Mouse (Mus musculus): ENCODE data around the gene Cdiptos. TPM values are rescaled to one million over a fixed set of nuclear protein-coding genes. Genes with fewer than 3 reads are reported as not detected.

Cdiptos gene
- total RNA-seq, 2 experiments from 2014 or later: 0.45 to 0.59 TPM

DNA sequence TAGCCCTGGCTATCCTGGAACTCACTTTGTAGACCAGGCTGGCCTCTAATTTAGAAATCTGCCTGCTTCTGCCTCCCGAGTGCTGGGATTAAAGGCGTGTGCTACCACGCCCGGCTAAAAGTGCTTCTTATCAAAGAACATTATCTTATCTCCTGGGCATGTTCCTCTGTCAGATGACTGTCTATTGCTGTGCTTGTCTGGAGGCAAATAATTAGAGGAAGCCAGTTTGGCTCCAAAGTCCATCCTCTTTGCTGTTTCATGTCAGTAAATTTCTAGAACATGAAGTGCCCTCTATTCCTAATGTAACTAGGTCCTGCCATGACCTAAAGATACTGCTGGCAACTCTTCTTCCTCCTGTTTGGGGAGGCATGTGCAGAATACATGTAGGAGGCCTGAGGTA lies 6.2 kb upstream of the Cdiptos start:
- intact Hi-C loops (cut with DNase I): no loop called here
- DNase-seq: no peak

DNA sequence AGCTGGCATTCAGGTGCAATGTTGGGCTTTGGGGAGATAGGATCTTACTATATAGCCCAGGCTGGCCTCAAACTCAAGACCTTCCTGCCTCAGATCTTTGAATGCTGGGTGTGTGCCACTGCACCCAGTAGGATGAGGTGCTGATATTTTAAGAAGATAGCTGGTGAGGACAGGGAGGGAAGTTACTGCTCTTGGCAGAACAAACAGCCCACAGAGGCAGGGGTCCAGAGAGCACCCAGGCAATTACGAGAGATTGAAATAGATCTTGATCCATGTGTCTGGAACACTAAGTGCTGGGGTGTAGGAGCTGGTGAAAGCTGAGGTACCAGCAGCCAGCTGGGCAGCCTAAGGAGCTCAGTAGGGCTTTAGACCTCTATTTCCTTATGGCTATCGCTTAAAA lies 5.7 kb upstream of the Cdiptos start:
- intact Hi-C loops (cut with DNase I): no loop called here
- no peak for DNase-seq

- DNase-seq: no peak
- intact Hi-C loops (cut with DNase I): no loop called here
Observed at GRCm38 (mm10) chr7:126978841-126979240, 2.9 kb upstream of the Cdiptos start.

GRCm38 (mm10) chr7:126976878-126977459 lies 1.1 kb upstream of the Cdiptos start:
- no peak for DNase-seq
- intact Hi-C loops (cut with DNase I): loop anchor here (2.0 kb wide), 2 partner anchors 26 to 38 kb away; partner anchors contain the start of genes Mvp and Sez6l2

DNA sequence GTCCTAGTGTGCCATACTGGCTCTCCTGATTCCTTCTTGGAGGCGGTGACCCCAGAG lies 177 bp downstream of the Cdiptos start, which contains the start of gene Cdipt:
Gene Cdipt, plus strand, starts transcription at position 22 of the 57 bp plus-strand sequence.
- DNase-seq: no peak
- intact Hi-C loops (cut with DNase I): no loop called here

- intact Hi-C loops (cut with DNase I): no loop called here
Observed at GRCm38 (mm10) chr7:126975493-126975892, 405 bp downstream of the Cdiptos start.

DNA sequence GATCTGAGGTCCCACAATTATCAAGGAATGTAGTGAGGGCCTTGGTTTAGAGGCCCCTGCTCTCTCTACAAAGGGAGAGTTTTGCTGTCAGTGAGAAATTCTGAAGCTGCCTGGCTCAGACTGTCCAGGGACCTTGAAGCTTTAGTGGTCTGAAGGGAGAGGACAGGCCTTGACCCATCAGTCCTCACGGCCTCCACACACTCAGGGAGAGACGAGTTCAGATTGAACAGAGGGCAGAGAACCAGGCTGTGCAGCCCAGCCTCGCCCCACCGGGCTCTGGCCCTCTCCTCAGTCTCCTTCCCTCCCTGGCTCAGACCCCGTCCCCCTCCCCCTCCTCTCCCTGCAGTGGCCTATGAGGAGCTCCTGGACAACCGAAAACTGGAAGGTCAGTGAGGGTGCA lies 8.5 kb downstream of the Cdiptos start:
- intact Hi-C loops (cut with DNase I): no loop called here
- DNase-seq: no peak

More at GRCm38 (mm10) chr7:126975493-126975892, 405 bp downstream of the Cdiptos start:
- DNase-seq: peak; percentile 44 to 45

GRCm38 (mm10) chr7:126965568-126965967 lies 10.3 kb downstream of the Cdiptos start:
- DNase-seq: no peak
- intact Hi-C loops (cut with DNase I): no loop called here

DNA sequence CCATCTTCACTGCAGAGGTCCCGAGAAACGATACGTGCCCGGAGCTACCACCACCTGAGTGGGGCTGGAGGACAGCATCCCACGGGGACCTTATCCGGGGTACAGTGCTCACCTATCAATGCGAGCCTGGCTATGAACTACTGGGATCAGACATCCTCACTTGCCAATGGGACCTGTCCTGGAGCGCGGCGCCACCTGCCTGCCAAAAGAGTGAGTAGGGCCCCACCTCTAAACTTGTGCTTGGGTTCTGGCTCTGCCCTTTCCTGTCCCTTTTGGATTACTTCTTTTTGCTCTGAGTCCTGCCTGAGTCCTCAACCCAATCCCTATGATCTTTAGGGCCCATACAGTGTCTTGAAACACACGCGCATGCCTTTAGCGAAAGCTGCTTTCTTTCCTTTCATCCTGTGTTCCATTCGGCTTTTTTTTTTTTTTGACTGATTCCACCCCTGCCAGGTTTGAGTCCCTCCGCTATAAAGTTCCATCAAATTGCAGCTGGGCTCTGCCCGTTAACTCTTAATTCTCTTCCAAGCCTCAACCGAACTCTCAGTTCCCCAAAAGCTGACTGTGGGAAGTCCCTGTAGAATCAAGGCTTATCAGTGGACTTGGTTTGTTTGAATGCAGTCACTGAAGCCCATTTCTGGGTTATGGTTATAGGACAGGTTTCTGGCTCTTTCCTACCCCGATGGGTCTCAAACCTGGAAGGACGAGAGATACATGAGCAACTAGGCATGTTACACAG lies 12.2 kb downstream of the Cdiptos start:
- intact Hi-C loops (cut with DNase I): loop anchor here (1.0 kb wide), 1 partner anchor 141 kb away; no protein-coding TSS in a partner anchor
- DNase-seq: peak; percentile 45 to 47

DNA sequence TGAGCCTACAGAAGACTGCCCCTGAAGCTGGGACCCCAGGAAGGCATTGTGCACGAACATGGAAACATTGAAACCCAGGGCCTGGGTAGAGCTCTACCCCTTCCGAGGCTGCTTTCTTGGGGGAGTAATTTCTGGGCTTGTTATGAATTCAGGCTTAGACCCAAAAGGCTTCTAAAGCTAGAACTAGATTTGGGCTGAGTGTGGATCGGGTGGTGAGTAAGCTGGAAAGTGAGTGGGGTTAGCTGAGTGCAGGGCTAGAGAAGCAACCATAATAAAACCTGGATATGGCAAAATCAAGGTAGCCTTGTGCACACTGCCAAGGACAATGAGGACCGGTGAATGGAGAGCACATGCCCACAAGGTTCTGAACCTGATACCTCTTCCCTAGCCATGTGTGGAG lies 13.9 kb downstream of the Cdiptos start:
- intact Hi-C loops (cut with DNase I): no loop called here
- DNase-seq: no peak

GRCm38 (mm10) chr7:126961095-126961494 lies 14.8 kb downstream of the Cdiptos start:
- DNase-seq: no peak
- intact Hi-C loops (cut with DNase I): no loop called here

- intact Hi-C loops (cut with DNase I): no loop called here
Observed at GRCm38 (mm10) chr7:126959780-126960179, 16.1 kb downstream of the Cdiptos start.

DNA sequence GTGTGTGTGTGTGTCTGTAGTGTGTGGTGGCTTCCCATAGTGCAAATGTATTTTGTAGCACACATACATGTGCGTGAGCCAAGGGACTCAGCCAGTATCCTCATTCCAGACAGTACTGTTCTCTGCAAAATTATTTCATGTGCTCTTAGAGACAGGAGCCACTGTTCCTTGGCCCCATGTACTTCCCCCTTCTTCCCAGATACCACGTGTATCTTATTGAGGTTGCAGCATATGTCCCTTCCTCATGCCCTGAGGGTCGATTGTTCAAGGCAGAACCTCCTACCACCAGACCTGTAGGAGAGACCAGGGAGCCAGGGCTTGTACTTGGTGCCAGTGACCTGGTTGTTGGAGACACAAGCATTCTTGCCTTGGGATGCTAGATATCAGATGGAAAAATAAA lies 20.8 kb downstream of the Cdiptos start:
- no peak for DNase-seq
- intact Hi-C loops (cut with DNase I): no loop called here

More at GRCm38 (mm10) chr7:126959780-126960179, 16.1 kb downstream of the Cdiptos start:
- DNase-seq: no peak

- intact Hi-C loops (cut with DNase I): no loop called here
- DNase-seq: no peak
Observed at GRCm38 (mm10) chr7:126952646-126953045, 23.3 kb downstream of the Cdiptos start.

GRCm38 (mm10) chr7:126951741-126952140 lies 24.2 kb downstream of the Cdiptos start:
- DNase-seq: no peak
- intact Hi-C loops (cut with DNase I): loop anchor here (2.0 kb wide), 1 partner anchor 25 kb away; the partner anchor contains the start of gene Cdiptos

DNA sequence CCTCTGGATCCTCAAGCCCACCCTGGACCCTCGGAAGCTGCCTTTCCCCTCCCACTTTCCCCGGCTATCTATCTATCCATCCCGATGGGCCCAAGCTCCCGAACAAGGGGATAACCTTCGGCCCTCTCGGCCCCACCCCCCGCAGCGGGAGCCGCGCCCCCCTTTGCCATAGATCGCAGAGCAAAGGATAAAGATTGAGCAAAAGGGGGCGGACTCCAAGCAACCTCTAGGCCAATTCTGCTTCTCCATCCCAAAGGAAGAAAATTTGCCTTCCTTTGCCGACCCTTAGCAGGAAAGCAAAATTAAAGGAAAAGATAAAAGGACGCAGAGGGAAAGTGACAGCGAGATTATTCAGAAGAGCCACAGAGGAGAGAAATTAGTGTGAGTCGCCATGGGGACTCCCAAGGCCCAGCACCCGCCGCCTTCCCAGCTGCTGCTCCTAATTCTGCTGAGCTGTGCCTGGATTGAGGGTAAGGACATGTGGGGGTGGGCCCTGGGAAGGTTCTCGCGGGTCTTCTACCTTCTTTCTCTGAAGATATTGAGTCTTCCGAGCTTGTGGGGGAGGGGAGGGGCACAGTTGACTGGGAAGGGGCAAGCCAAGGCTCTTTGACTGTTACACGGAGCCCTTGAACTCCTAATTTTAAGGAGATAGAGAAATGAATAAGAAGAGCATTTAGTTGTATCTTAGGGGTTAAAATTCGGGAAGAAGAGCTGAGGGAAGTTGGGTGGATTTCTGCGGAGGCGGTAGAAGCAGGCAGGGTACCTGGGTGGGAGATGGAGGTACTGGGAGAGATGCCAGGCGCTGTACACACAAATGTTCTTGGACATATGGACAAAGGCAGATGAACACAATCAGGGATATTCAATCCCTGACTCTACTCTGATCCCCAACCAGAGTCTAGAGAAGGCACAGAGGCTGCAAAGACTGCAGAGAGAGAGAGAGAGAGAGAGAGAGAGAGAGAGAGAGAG lies 25.0 kb downstream of the Cdiptos start:
- intact Hi-C loops (cut with DNase I): loop anchor here (2.0 kb wide), 1 partner anchor 26 kb away; the partner anchor contains the start of gene Cdiptos
- DNase-seq: no peak

DNA sequence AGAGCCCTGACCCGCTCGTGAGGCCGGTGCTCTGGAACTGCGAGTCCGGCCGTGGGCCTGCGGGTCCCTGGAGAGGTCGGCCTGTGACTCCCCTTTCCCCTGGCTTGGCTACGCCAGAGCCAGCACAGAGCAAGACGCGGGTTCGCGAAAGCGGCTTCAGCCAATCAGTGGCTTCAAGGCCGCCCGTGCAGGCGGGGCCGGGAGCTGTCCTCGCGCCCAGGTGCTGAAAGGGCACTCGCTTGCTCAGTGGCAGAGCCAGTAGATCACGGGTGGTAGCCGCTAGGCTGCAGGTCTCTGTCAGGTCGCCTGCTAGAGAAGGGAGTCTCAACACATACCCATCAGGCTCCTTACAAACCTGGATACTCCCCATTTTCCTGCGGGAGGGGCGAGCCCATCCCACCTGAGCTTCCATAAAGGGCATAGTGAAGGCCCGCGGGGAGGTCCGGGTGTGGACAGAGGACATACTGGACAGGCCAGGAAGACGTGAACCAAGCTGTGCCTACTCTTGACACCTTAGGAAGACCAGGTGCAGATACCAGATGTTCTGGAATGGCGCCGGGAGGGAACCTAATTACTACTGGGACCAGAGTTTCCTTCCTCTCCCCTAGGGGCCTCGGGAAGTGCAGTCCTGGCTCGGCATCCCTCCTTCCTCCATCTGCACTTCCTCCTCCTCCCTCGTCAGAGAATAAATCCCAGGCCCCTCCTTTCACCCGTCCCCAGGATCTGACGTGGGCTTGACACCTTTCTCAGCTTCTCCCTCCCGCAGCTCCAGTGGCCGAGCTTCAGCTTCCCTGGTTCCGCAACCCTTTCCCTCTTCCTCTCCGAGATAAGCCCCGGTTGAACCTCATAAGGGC lies 25.9 kb downstream of the Cdiptos start, which contains the start of gene Sez6l2:
Gene Sez6l2, plus strand, starts transcription at position 771 of the 854 bp plus-strand sequence.
- intact Hi-C loops (cut with DNase I): loop anchor here (2.0 to 5.0 kb wide), 2 partner anchors 27 to 123 kb away; partner anchors contain the start of gene Cdiptos
- peak; percentile 93 to 97 for DNase-seq

GRCm38 (mm10) chr7:126949403-126949792 lies 26.5 kb downstream of the Cdiptos start, which contains the start of gene Asphd1:
Gene Asphd1, minus strand, starts transcription at chr7:126949582.
- intact Hi-C loops (cut with DNase I): loop anchor here (5.0 kb wide), 1 partner anchor 122 kb away; no protein-coding TSS in a partner anchor
- no peak for DNase-seq

DNA sequence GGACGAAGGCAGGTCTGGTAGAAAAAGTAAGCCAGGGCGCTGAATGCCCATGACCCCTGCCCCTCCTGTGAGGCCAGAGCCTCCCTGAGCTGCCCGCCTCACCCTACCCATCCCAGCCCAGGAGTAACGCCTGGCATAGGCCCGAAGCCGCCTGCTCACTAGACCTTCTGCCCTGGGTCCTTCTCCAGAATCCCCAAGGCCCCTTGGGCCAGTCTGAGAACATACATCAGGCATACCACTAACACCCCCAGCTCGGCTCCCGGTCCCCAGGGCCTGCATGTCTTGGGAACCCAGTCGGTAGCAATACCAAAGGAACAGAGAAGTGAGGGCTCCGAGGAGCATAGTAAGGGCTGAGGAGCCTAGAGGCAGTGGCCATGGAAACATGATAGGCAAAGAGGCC lies 27.3 kb downstream of the Cdiptos start:
- intact Hi-C loops (cut with DNase I): loop anchor here (5.0 kb wide), 1 partner anchor 121 kb away; no protein-coding TSS in a partner anchor
- no peak for DNase-seq

DNA sequence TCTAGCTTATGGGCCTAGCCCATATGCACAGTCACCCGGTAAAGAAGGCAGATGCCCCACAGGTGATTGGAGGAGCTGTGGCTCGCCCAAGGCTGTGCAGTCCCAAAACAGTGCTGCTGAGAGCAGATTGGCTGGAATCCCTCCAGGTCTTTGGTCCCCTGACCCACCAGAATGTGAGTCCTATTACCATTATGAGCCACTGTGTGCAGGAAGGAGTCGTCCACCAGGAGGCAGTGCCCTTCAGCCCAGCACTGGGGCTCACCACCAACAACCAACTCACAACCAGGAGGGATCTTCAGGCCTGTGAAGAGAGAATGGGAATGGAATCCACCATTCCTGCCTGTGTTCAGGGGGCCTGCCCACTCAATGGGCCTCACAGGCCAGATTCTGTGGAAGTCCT lies 29.4 kb downstream of the Cdiptos start:
- intact Hi-C loops (cut with DNase I): loop anchor here (2.0 to 5.0 kb wide), 2 partner anchors 119 to 158 kb away; no protein-coding TSS in a partner anchor
- DNase-seq: peak; percentile 44 to 59

Data from heart, postnatal 14 days (tissue).